Mouse (Mus musculus) retina, postnatal 1 day (tissue): ENCODE data around the gene Smarca4.
"Not testable (repeated sequence)": the region's sequence is repeated elsewhere in the genome, so short reads cannot be mapped to it uniquely, and the experiment has no call there.

Experiments
- DNase-seq: peaks from one replicate; pipeline ENCODE4 v3.0.0-alpha.2; 2012

Gene Smarca4

GRCm38 (mm10) chr9:21668946-21669345, 53.0 kb downstream of the Smarca4 start:
- no peak for DNase-seq

- no peak for DNase-seq
Measured at GRCm38 (mm10) chr9:21670354-21670753, 54.4 kb downstream of the Smarca4 start.

- DNase-seq = no peak
Measured at GRCm38 (mm10) chr9:21671753-21672152, 55.8 kb downstream of the Smarca4 start.

DNA sequence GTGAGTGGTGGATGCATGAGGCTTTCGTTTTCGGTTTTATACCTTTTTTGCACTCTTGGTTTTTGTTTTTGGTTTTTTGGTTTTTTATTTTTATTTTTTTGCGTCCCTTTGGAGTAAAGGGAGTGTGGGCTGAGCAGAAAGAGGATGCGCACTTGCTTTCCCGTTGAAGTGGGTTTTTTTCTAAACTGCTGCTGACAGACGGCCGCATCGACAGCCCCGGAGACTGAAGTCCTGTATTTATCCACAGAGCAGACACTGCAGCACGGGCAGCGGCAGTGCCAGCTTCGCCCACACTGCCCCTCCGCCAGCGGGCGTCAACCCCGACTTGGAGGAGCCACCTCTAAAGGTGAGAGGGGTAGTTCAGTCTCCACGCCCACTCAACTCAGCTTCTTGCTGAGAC, 61.7 kb downstream of the Smarca4 start:
- DNase-seq = no peak

DNA sequence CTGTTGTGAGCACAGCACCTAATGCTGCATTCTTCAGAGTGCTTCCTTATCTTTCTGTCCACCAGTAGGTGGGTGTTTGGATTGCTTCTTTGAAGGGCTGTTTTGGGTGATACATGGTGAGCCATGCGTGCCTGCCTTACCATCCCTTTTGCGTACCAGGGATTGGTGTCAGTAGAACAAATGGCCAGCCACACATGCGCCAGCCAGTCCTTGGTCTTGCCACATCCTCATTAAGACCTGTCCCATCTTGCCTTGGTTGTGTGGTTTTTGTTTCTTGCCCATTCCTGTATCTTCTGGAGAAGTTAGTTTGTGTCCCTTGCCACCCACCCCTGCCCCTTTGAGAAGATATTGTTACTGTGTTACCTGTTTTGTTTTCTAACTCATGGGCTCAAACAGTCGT, 64.5 kb downstream of the Smarca4 start:
- DNase-seq = no peak

- no peak for DNase-seq
Measured at GRCm38 (mm10) chr9:21682827-21683226, 66.9 kb downstream of the Smarca4 start.

- DNase-seq = no peak
Measured at GRCm38 (mm10) chr9:21683897-21684296, 67.9 kb downstream of the Smarca4 start.

DNA sequence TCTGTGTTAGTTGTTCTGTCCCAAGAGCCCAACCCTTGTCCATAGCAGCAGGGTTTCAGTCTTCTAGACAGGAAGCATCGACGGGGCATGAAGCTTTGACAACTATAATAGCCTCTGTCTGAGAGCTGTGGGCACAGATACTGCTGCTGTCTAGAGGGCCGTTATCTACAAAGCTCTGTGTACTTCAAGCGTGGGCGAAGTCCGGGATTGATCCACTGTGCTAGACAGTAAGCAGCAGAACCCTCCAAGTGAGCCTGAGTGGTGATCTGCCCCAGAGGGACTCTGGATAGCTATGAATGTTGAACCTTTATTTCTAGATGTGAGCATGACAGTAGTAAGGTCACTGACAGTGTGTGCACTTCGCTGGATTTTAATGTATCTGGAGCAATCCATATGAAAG, 72.6 kb downstream of the Smarca4 start:
- no peak for DNase-seq

- no peak for DNase-seq
Measured at GRCm38 (mm10) chr9:21690031-21690430, 74.1 kb downstream of the Smarca4 start.

DNA sequence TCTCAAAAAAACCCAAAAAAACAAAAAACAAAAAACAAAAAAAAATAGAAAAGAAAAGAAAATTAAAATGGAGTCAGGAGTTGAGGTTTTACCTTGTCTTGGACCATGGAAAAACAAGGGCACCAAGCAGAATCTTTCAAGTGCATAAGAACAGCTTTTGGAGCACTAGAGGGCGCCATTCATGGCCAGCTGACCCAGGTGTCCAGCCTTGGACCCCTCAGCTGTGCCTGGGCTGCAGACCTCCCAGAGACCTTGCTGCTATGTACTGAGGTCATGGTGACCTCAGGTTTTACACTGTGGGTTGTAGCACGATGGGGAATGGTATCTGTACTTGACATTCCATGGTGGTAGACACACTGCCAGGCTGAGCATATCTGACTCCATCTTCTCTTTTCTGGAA, 75.9 kb downstream of the Smarca4 start:
- DNase-seq = peak; percentile 58

DNA sequence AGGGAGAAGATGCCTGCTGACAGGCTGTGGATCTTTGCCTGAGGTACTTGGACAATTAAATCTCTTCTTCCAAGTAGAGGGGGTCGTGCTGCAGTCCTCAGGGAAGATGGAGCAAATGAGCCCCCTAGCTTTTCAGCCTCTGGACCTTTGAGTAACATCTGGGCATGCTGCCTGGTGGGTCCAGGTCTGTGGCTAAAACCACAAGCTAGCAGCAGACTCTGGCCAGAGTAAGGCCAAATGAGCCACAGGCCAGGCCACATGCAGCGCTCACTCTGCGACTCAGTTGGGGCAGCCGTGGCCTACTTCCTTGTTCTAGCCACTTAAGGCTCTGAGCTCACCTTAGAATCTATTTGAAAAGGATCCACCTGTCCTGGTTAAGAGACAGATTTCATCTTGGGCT, 76.5 kb downstream of the Smarca4 start:
- DNase-seq = no peak

- no peak for DNase-seq
Measured at GRCm38 (mm10) chr9:21694071-21694470, 78.1 kb downstream of the Smarca4 start.

DNA sequence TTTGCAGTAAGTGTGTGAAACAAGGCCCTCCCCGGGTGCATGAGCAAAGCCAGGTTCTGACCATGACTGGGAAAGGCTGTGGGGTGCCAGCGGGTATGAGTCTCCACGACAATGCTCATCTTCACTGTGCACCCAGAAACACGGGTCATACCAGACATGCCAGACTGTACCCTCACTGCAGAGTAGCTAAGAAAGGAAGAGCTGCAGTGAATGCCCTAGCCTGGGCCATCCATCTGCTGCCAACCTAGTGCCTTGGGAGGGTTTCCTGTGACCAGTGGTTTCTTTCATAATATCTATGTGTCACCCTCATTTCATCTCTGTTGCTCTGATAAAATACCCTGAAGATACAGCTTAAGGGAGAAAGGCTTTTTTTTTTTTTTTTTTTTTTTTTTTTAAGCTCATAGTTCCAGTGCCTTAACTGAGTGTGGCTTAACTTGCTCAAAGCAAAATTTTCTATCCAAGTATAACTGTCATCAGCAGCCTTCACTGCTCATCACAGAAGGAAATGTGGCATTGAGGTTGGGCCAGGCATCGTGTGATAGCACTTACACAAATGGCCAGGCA, 79.3 kb downstream of the Smarca4 start:
- DNase-seq = no peak

DNA sequence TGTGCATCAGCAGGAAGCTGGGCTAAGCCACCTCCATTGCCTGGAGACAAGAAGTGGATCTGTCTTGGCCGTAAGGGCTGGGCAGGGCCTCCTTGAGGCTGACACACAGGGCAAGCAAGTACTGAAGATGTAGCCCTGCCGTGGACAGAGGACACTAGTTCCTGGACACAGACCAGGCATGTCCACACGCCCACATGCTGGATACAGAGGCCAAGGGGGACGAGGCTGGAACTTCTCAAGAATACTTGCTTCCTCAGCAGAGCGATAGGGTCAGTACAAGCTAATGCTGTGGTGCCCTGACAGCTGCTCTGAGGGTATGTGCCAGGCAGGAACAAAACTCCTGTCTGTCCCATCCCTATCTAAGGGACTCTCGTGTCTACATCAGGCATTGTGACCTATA, 81.2 kb downstream of the Smarca4 start:
- DNase-seq = no peak

DNA sequence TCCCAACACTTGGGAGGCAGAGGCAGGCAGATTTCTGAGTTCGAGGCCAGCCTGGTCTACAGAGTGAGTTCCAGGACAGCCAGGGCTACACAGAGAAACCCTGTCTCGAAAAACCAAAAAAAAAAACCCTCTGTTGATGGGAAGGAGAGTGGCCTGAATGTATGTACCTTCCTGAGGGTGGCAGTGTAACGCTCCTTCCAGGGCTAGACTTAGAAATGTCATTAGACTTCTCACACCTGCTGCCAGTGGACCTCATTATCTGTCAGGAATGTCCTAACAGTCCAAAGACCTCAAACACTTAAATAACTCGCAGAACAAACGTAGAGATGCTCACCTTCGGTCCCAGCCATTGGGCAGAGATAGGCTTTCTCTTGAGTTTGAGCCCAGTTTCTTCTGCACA, 83.3 kb downstream of the Smarca4 start:
- not testable (repeated sequence) for DNase-seq

DNA sequence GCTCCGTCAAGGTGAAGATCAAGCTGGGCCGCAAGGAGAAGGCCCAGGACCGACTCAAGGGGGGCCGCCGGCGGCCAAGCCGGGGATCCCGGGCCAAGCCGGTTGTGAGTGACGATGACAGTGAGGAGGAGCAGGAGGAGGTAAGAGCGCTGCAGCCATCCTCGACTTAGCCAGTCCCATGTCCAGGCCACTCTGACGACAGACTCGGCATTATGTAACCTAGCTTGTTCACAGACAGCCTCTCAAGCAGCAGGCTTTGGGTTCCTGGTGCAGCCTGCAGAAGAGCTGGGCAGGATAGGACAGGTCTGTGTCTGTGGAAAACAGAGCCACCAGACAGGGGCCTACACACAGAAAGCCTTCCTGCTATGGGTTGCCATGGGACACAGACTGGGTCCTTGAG, 85.1 kb downstream of the Smarca4 start:
- no peak for DNase-seq

GRCm38 (mm10) chr9:21703494-21703893, 87.5 kb downstream of the Smarca4 start:
- no peak for DNase-seq

DNA sequence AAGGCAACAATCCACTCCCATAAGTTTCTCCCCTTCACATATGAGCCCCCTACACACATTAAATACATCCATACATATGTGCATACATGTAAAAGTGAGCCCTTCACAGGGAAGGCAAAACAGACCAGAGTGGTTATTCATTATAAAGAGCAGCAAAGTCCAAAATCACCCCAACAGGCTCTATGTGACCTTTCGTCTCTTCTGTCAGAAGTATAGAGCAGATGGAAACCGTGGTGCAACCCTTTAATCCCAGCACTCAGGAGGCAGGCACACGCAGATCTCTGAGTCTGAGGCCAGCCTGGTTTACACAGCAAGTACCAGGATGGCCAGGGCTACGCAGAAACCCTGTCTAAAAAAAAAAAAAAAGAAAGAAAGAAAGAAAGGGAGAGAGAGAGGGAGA, 90.1 kb downstream of the Smarca4 start:
- no peak for DNase-seq

- no peak for DNase-seq
Measured at GRCm38 (mm10) chr9:21706586-21707265, 90.8 kb downstream of the Smarca4 start.

GRCm38 (mm10) chr9:21709340-21709739, 93.4 kb downstream of the Smarca4 start:
- DNase-seq = no peak

DNA sequence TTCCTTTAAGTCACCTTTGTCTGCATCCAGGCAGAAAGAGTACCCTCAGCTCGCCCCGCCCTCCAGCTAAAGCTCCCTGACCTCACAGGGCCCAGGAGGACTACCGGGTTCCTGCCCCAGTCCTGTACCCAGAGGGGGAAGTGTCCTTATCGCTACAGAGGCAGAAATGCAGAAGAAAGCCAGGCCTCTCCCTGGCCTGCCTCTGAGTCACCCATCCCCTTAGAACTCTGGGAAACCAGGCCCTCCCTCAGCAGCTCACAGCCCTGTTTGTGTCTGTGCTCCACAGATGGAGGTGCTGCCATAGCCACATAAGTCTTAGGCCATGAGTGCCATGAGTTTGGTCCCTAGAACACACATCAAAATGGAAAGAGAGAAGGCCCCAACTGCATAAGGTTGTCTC, 99.3 kb downstream of the Smarca4 start:
- no peak for DNase-seq

DNA sequence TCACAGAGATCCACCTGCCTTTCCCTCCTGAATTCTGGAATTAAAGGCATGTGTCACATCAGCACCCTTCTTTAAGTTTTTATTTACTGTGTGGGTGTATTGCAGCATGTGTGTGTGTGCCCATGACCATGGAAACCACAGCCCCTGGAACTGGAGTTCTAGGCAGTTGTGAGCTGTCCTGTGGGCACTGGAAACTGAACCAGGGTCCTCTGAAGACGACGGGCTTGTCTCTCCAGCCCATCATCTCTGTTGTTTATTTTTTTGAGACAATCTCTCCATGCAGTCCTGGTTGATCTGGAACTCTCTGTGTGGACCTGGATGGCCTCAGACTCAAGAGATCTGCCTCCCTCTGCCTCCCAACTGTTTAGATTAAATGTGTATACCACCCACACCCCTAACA, 101.0 kb downstream of the Smarca4 start:
- DNase-seq = no peak

DNA sequence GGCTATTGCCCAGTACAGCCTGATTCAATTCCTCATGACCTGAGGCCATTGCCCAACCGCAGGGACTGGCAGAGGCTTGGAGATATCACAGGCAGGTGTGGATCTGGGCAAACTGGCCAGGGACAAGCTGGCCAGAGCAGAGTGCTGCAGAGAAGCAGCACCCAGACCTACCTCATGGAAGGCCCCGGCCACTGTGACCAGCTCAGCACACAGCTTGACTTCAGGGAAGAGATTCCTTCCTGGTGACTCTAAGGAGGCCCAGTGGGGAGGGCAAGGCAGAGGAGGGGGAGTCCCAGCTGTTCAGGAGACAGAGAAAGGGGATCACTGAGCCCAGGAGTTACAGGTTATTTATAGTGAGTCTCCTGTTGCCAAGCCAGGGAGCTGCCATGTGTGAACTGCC, 105.1 kb downstream of the Smarca4 start:
- DNase-seq = no peak

GRCm38 (mm10) chr9:21723377-21724146, 107.6 kb downstream of the Smarca4 start, which contains the start of gene Ldlr:
TSS of gene Ldlr (plus strand) at chr9:21723483.
- DNase-seq = peak; percentile 94
